Mouse (Mus musculus): ENCODE results near the gene Capn11. TPM values are rescaled to one million over a fixed set of nuclear protein-coding genes. Genes with fewer than 3 reads are reported as not detected.
A peak's percentile ranks its signal among the peaks of the same experiment; 100 is the strongest.

The Capn11 gene
- total RNA-seq, 2 experiments from 2014 or later, result 0.21 to 0.66 TPM

GRCm38 (mm10) chr17:45598891-45599290, 60.2 kb downstream of the Capn11 start:
- no peak for DNase-seq (ENCODE audit: low spot score)

GRCm38 (mm10) chr17:45598376-45598775, 60.7 kb downstream of the Capn11 start:
- no peak for DNase-seq (ENCODE audit: low spot score)

GRCm38 (mm10) chr17:45597787-45598186, 61.3 kb downstream of the Capn11 start:
- peak; percentile 62 for DNase-seq (ENCODE audit: low spot score)

- peak; percentile 88 for DNase-seq (ENCODE audit: low spot score)
Measured at GRCm38 (mm10) chr17:45596631-45597396, 62.3 kb downstream of the Capn11 start.

GRCm38 (mm10) chr17:45595736-45596390, 63.3 kb downstream of the Capn11 start:
- DNase-seq (ENCODE audit: low spot score), result no peak

GRCm38 (mm10) chr17:45594881-45595735, 64.0 kb downstream of the Capn11 start:
- DNase-seq (ENCODE audit: low spot score), result peak; percentile 80

GRCm38 (mm10) chr17:45594195-45594594, 64.9 kb downstream of the Capn11 start:
- DNase-seq (ENCODE audit: low spot score), result no peak

GRCm38 (mm10) chr17:45593479-45593878, 65.6 kb downstream of the Capn11 start:
- no peak for DNase-seq (ENCODE audit: low spot score)

GRCm38 (mm10) chr17:45592606-45593431, 66.3 kb downstream of the Capn11 start:
- peak; percentile 57 for DNase-seq (ENCODE audit: low spot score)

GRCm38 (mm10) chr17:45591701-45592605, 67.2 kb downstream of the Capn11 start:
- DNase-seq (ENCODE audit: low spot score), result peak; percentile 87

GRCm38 (mm10) chr17:45590410-45590809, 68.7 kb downstream of the Capn11 start:
- DNase-seq (ENCODE audit: low spot score), result no peak

GRCm38 (mm10) chr17:45589844-45590243, 69.3 kb downstream of the Capn11 start:
- no peak for DNase-seq (ENCODE audit: low spot score)

- DNase-seq (ENCODE audit: low spot score), result no peak
Measured at GRCm38 (mm10) chr17:45589236-45589635, 69.9 kb downstream of the Capn11 start.

- no peak for DNase-seq (ENCODE audit: low spot score)
Measured at GRCm38 (mm10) chr17:45588370-45588769, 70.8 kb downstream of the Capn11 start.

- no peak for DNase-seq (ENCODE audit: low spot score)
Measured at GRCm38 (mm10) chr17:45586449-45586837, 72.7 kb downstream of the Capn11 start.

GRCm38 (mm10) chr17:45585725-45586448, 73.2 kb downstream of the Capn11 start:
- no peak for DNase-seq (ENCODE audit: low spot score)

GRCm38 (mm10) chr17:45584939-45585678, 74.0 kb downstream of the Capn11 start:
- peak; percentile 82 for DNase-seq (ENCODE audit: low spot score)

GRCm38 (mm10) chr17:45584096-45584896, 74.8 kb downstream of the Capn11 start:
- DNase-seq (ENCODE audit: low spot score), result peak; percentile 88
